Mouse (Mus musculus) testis, adult 2 months (tissue): ENCODE data around the gene Stum.

Source experiments
- CTCF ChIP-seq: fragments of 200-500 bp; IDR thresholded peaks from 2 replicates; pipeline ENCODE4 v1.5.1; 2012; ENCODE audit warnings: low read depth, mild to moderate bottlenecking, inconsistent platforms, low read length, moderate library complexity; ENCODE audit not compliant: control insufficient read depth, insufficient read depth, insufficient replicate concordance
- POLR2A ChIP-seq: fragments of 200-500 bp; IDR thresholded peaks from 2 replicates; pipeline ENCODE4 v1.6.1; 2012; ENCODE audit warnings: low read depth, mild to moderate bottlenecking, inconsistent platforms, low read length, moderate library complexity; ENCODE audit not compliant: control insufficient read depth

- TF ChIP-seq CTCF: no peak
- no peak for TF ChIP-seq POLR2A
Measured at GRCm38 (mm10) chr1:180523320-180523719, 40.0 kb upstream of the Stum start.
